In genomic region chr5:123137910-123138229, GRCm38 (mm10) we compare ENCODE assay signal across 9 mouse cellular contexts. TPM values are rescaled to one million over a fixed set of nuclear protein-coding genes. Genes with fewer than 3 reads are reported as not detected.
DNase-seq lines count a peak whose midpoint lies in the region; ATAC-seq and TF ChIP-seq lines count a peak whose summit lies in the region.
"Had no signal": no experiment of that assay in that cellular context is flagged by ENCODE, and none has a peak within 500 bp of the region (broad histone marks: within the 10 kb centered on the region; RNA-seq: fewer than 3 reads in every experiment).

No protein-coding gene starts in this region.

- no peaks in the 10 kb centered on the region for H3K9me3 ChIP-seq in megakaryocyte, embryonic 14.5 days
- no peaks in the 10 kb centered on the region for H3K9me3 ChIP-seq in limb, embryonic 13.5 days
- H3K9me3 ChIP-seq in stomach, embryonic 14.5 days (ENCODE audit: control insufficient read depth, low read depth, low read length) = no peaks in the 10 kb centered on the region

- TF ChIP-seq POLR2A in cerebellum, adult 2 months (IDR thresholded peaks at IDR 0.05; ENCODE audit: borderline replicate concordance, insufficient read depth, low read length) = no peak

- H3K27ac ChIP-seq in cerebellum, adult 2 months (ENCODE audit: insufficient read depth, low read length) = peak overlapping the region; percentile 100
- H3K27ac ChIP-seq in limb, embryonic 13.5 days = peak overlapping the region; percentile 100
- peak overlapping the region; percentile 100 for H3K27ac ChIP-seq in stomach, embryonic 14.5 days (ENCODE audit: low read length)

- peak overlapping the region; percentile 98 for H3K4me2 ChIP-seq in limb, embryonic 13.5 days (replicated peaks)
- peak overlapping the region; percentile 100 for H3K4me2 ChIP-seq in stomach, embryonic 14.5 days (replicated peaks; ENCODE audit: low read depth, low read length)

- 0% methylated on average over 6 of the region's 6 CpGs for WGBS in cerebellum, adult 2 months
- WGBS in limb, embryonic 13.5 days = 2% methylated on average over 6 of the region's 6 CpGs
- 1% methylated on average over 5 of the region's 6 CpGs for WGBS in stomach, embryonic 14.5 days

- DNase-seq in cerebellum, adult 2 months = no peak
- DNase-seq in cerebellum, postnatal 4 days (ENCODE audit: low spot score in 2 of 2) = no peak
- no peak for DNase-seq in adrenal gland, adult (ENCODE audit: inconsistent age in 2 of 2, low spot score in 1 of 2)

- peaks cover 30% of the 10 kb centered on the region for H3K4me1 ChIP-seq in cerebellum, adult 2 months (ENCODE audit: control insufficient read depth, insufficient read depth, low read length)
- H3K4me1 ChIP-seq in megakaryocyte, embryonic 14.5 days = peaks cover 57% of the 10 kb centered on the region
- peaks cover 57% of the 10 kb centered on the region for H3K4me1 ChIP-seq in limb, embryonic 13.5 days
- H3K4me1 ChIP-seq in stomach, embryonic 14.5 days (ENCODE audit: control insufficient read depth, insufficient read depth, low read length) = peaks cover 51% of the 10 kb centered on the region

- H3K9ac ChIP-seq in limb, embryonic 13.5 days = peak overlapping the region; percentile 100
- peak overlapping the region; percentile 98 for H3K9ac ChIP-seq in stomach, embryonic 14.5 days (replicated peaks; ENCODE audit: low read depth, low read length)

- H3K4me3 ChIP-seq in cerebellum, adult 2 months (replicated peaks; ENCODE audit: insufficient read depth, low read depth, low read length) = peak overlapping the region; percentile 84
- H3K4me3 ChIP-seq in megakaryocyte, embryonic 14.5 days (replicated peaks) = peak overlapping the region; percentile 96
- H3K4me3 ChIP-seq in limb, embryonic 13.5 days = peak overlapping the region; percentile 94
- H3K4me3 ChIP-seq in stomach, embryonic 14.5 days (ENCODE audit: low read depth, low read length) = peak overlapping the region; percentile 84

- H3K27me3 ChIP-seq in cerebellum, adult 2 months (ENCODE audit: control insufficient read depth, insufficient read depth, low read length) = no peaks in the 10 kb centered on the region
- H3K27me3 ChIP-seq in megakaryocyte, embryonic 14.5 days (replicated peaks) = no peaks in the 10 kb centered on the region
- H3K27me3 ChIP-seq in limb, embryonic 13.5 days = no peaks in the 10 kb centered on the region
- H3K27me3 ChIP-seq in stomach, embryonic 14.5 days (ENCODE audit: control insufficient read depth, insufficient read depth, low read length) = no peaks in the 10 kb centered on the region

- peaks cover 56% of the 10 kb centered on the region for H3K36me3 ChIP-seq in megakaryocyte, embryonic 14.5 days (replicated peaks; ENCODE audit: low read length)
- H3K36me3 ChIP-seq in limb, embryonic 13.5 days = peaks cover 13% of the 10 kb centered on the region
- H3K36me3 ChIP-seq in stomach, embryonic 14.5 days (ENCODE audit: control insufficient read depth, insufficient read depth, low read length) = peaks cover 3% of the 10 kb centered on the region; the same call in 1 of the 2 replicates

- TF ChIP-seq CTCF in cerebellum, adult 2 months (IDR thresholded peaks at IDR 0.05; ENCODE audit: borderline replicate concordance, insufficient read depth, low read depth, low read length) = no peak

- ATAC-seq in megakaryocyte, adult 5-6 weeks (ENCODE audit: poor library complexity, severe bottlenecking) = no peak
- ATAC-seq in limb, embryonic 13.5 days (ENCODE audit: low FRiP score, low read depth) = no peak
- ATAC-seq in stomach, embryonic 14.5 days (ENCODE audit: insufficient number of reproducible peaks, insufficient read depth, low FRiP score, low read depth) = no peak
- no peak for ATAC-seq in granulocyte monocyte progenitor cell, adult 5-6 weeks (replicated peaks; ENCODE audit: poor library complexity, severe bottlenecking)

RNA-seq across cellular contexts. Expression of gene Setd1b, which starts 4.1 kb away (rescaled TPM):
- 14.9 and 17.0 TPM in 2 replicates for polyA plus RNA-seq in cerebellum, adult 2 months (2012; rRNA removed)
- polyA plus RNA-seq in megakaryocyte, embryonic 14.5 days (2012; ENCODE audit: insufficient read depth, low replicate concordance) = 20.8 and 52.6 TPM in 2 replicates
- total RNA-seq in megakaryocyte, adult 5-6 weeks (2015) = 40.4 and 44.9 TPM in 2 replicates
- 4.1 and 8.7 TPM in 2 replicates for total RNA-seq in megakaryocyte, adult 5-6 weeks (2017)
- polyA plus RNA-seq in limb, embryonic 13.5 days (2015; fragmentation: Nextera tagmentation; extraction: Ambion mirVana) = 11.1 and 12.0 TPM in 2 replicates
- polyA plus RNA-seq in stomach, embryonic 14.5 days (2014; fragmentation: Nextera tagmentation; extraction: Ambion mirVana) = 12.9 and 14.3 TPM in 2 replicates
- 29.5 and 37.5 TPM in 2 replicates for total RNA-seq in granulocyte monocyte progenitor cell, adult 5-6 weeks (2014; fragmentation: Nextera tagmentation)
- total RNA-seq in granulocyte monocyte progenitor cell, adult 5-6 weeks (2017) = 1.2 TPM in 2 replicates

RNA-seq across cellular contexts. Expression of gene Rhof, which starts 5.4 kb away (rescaled TPM):
- polyA plus RNA-seq in cerebellum, adult 2 months (2012; rRNA removed) = 27.0 and 32.3 TPM in 2 replicates
- 21.3 and 61.2 TPM in 2 replicates for polyA plus RNA-seq in megakaryocyte, embryonic 14.5 days (2012; ENCODE audit: insufficient read depth, low replicate concordance)
- 5.4 and 7.6 TPM in 2 replicates for total RNA-seq in megakaryocyte, adult 5-6 weeks (2015)
- total RNA-seq in megakaryocyte, adult 5-6 weeks (2017) = 6.4 and 6.5 TPM in 2 replicates
- 3.7 and 4.6 TPM in 2 replicates for polyA plus RNA-seq in limb, embryonic 13.5 days (2015; fragmentation: Nextera tagmentation; extraction: Ambion mirVana)
- polyA plus RNA-seq in stomach, embryonic 14.5 days (2014; fragmentation: Nextera tagmentation; extraction: Ambion mirVana) = 2.0 and 2.3 TPM in 2 replicates
- 1.5 TPM in 1 of 2 replicates, not detected in the other for total RNA-seq in granulocyte monocyte progenitor cell, adult 5-6 weeks (2014; fragmentation: Nextera tagmentation)
- total RNA-seq in granulocyte monocyte progenitor cell, adult 5-6 weeks (2017) = 0.26 and 1.6 TPM in 2 replicates

RNA-seq across cellular contexts. Expression of gene Psmd9, which starts 31.3 kb away (rescaled TPM):
- 28.4 and 29.9 TPM in 2 replicates for polyA plus RNA-seq in cerebellum, adult 2 months (2012; rRNA removed)
- polyA plus RNA-seq in megakaryocyte, embryonic 14.5 days (2012; ENCODE audit: insufficient read depth, low replicate concordance) = 86.5 and 87.0 TPM in 2 replicates
- 14.0 and 24.6 TPM in 2 replicates for total RNA-seq in megakaryocyte, adult 5-6 weeks (2015)
- total RNA-seq in megakaryocyte, adult 5-6 weeks (2017) = 9.6 and 20.4 TPM in 2 replicates
- 99.6 and 104 TPM in 2 replicates for polyA plus RNA-seq in limb, embryonic 13.5 days (2015; fragmentation: Nextera tagmentation; extraction: Ambion mirVana)
- 72.8 and 82.3 TPM in 2 replicates for polyA plus RNA-seq in stomach, embryonic 14.5 days (2014; fragmentation: Nextera tagmentation; extraction: Ambion mirVana)
- 26.5 and 45.9 TPM in 2 replicates for total RNA-seq in granulocyte monocyte progenitor cell, adult 5-6 weeks (2014; fragmentation: Nextera tagmentation)
- total RNA-seq in granulocyte monocyte progenitor cell, adult 5-6 weeks (2017) = 15.5 and 25.2 TPM in 2 replicates

RNA-seq across cellular contexts. Expression of gene Hpd, which starts 44.7 kb away (rescaled TPM):
- not detected in 2 replicates for polyA plus RNA-seq in cerebellum, adult 2 months (2012; rRNA removed)
- polyA plus RNA-seq in megakaryocyte, embryonic 14.5 days (2012; ENCODE audit: insufficient read depth, low replicate concordance) = not detected in 2 replicates
- total RNA-seq in megakaryocyte, adult 5-6 weeks (2015) = not detected in 2 replicates
- not detected in 2 replicates for total RNA-seq in megakaryocyte, adult 5-6 weeks (2017)
- not detected in 2 replicates for polyA plus RNA-seq in limb, embryonic 13.5 days (2015; fragmentation: Nextera tagmentation; extraction: Ambion mirVana)
- 0.36 TPM in 1 of 2 replicates, not detected in the other for polyA plus RNA-seq in stomach, embryonic 14.5 days (2014; fragmentation: Nextera tagmentation; extraction: Ambion mirVana)
- not detected in 2 replicates for total RNA-seq in granulocyte monocyte progenitor cell, adult 5-6 weeks (2014; fragmentation: Nextera tagmentation)
- total RNA-seq in granulocyte monocyte progenitor cell, adult 5-6 weeks (2017) = not detected in 2 replicates
- total RNA-seq: layer of hippocampus, postnatal 14 days had no signal
